Mouse (Mus musculus): ENCODE measurements at regions not wholly inside any gene's neighbourhood (a gene's known extent, or its start where the extent isn't known, plus 50 kb on each side); places are given as distances from the start of the nearest gene placed in this dataset.

- TF ChIP-seq CTCF (IDR thresholded peaks at IDR 0.05; ENCODE audit: control insufficient read depth, insufficient read depth, insufficient read length) (no peak), CEBPB (IDR thresholded peaks at IDR 0.05; ENCODE audit: low read depth) (no peak), USF1 (IDR thresholded peaks at IDR 0.05; ENCODE audit: low read depth) (no peak), MAX (IDR thresholded peaks at IDR 0.05) (no peak), MYOG (IDR thresholded peaks at IDR 0.05; ENCODE audit: control insufficient read depth, extremely low read depth, insufficient read length) (no peak), MYOD1 (IDR thresholded peaks at IDR 0.05; ENCODE audit: control insufficient read depth, insufficient read length, low read depth) (no peak), FOSL1 (IDR thresholded peaks at IDR 0.05; ENCODE audit: insufficient read depth, low read length, poor library complexity, severe bottlenecking) (no peak)
Observed at GRCm38 (mm10) chr19:33040512-33040911, 283.2 kb downstream of the Pten start.
